Mouse (Mus musculus) small intestine, adult 2 months (tissue): ENCODE measurements at regions not wholly inside any gene's neighbourhood (a gene's known extent, or its start where the extent isn't known, plus 50 kb on each side); places are given as distances from the start of the nearest gene placed in this dataset.

ENCODE experiments used
- H3K27ac ChIP-seq: fragments of 200-500 bp; 2 replicates; pipeline ENCODE4 v1.5.1; 2012; ENCODE audit warnings: low read depth, low read length, control low read depth, inconsistent platforms; ENCODE audit not compliant: insufficient read depth
- H3K27me3 ChIP-seq: fragments of 200-500 bp; 2 replicates; pipeline ENCODE4 v1.6.1; 2012; ENCODE audit warnings: mild to moderate bottlenecking, moderate library complexity, low read length, inconsistent platforms; ENCODE audit not compliant: control insufficient read depth, insufficient read depth
- H3K36me3 ChIP-seq: fragments of 200-500 bp; 2 replicates; pipeline ENCODE4 v1.6.1; 2012; ENCODE audit warnings: mild to moderate bottlenecking, low read length, control low read depth, inconsistent platforms; ENCODE audit not compliant: control insufficient read depth, insufficient read depth
- H3K4me1 ChIP-seq: fragments of 200-500 bp; 2 replicates; pipeline ENCODE4 v1.6.1; 2012; ENCODE audit warnings: low read length, inconsistent platforms, mixed read lengths; ENCODE audit not compliant: control insufficient read depth, insufficient read depth, insufficient read length
- H3K4me3 ChIP-seq: fragments of 200-500 bp; 2 replicates; pipeline ENCODE4 v1.5.1; 2012; ENCODE audit warnings: low read depth, mild to moderate bottlenecking, control low read depth, inconsistent platforms, low read length, moderate library complexity
- CTCF ChIP-seq: fragments of 200-500 bp; IDR thresholded peaks from 2 replicates; pipeline ENCODE4 v1.5.1; 2012; ENCODE audit warnings: low read depth, mild to moderate bottlenecking, control low read depth, inconsistent platforms, low read length, moderate library complexity, mixed read lengths; ENCODE audit not compliant: insufficient replicate concordance, insufficient read length; ENCODE audit errors: extremely low read depth
- POLR2A ChIP-seq: fragments of 200-500 bp; IDR thresholded peaks from 2 replicates; pipeline ENCODE4 v1.6.1; 2012; ENCODE audit warnings: low read depth, mild to moderate bottlenecking, control low read depth, inconsistent platforms, low read length, moderate library complexity
- WGBS: fragments of 180-500 bp; shearing (Covaris S2); methylation state at CpG from one replicate; pipeline ENCODE4 v1.1.7; 2018; 5-methylcytosine and 5-hydroxymethylcytosine counted together

DNA sequence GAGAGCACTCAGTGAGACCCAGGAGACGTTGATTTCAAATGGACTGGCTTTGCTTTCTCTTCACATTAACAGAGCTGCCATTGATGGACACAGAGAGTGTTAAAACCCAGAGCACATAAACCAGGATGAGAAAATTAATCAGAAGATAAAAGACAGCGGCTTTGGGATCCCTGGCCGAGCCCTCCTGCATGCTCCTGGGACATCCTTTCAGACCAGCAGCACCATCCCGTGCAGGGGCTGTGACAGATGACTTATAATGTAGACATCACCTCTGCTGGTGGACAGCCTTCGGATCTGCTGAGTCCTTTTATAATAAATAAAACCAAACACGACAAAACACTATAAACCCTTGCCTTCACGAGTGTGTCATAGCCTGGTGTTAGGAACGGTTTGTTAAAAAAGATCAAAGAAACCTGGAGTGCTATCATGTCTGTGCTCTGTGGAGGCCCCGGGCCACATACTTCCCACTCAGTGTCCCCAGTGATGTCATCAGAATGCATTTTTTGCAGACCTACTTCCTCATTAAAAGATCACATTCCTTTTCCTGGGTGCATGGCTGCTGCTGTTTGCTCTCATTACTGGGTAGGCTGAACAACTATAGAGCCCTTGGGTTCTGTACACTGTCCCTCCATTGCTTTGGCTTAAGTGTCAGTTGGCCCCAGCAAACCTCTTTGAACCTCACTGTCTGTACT lies 130.2 kb upstream of the Serp2 start:
- H3K27ac ChIP-seq, result no peak overlapping the region
- H3K4me3 ChIP-seq, result no peak overlapping the region
- 49% methylated on average over 9 of the region's 9 CpGs for WGBS
- TF ChIP-seq POLR2A (no peak), CTCF (no peak)
- H3K36me3 ChIP-seq, result no peaks in the 10 kb centered on the region
- peaks cover 3% of the 10 kb centered on the region; the same call in 1 of the 2 replicates for H3K4me1 ChIP-seq
- no peaks in the 10 kb centered on the region for H3K27me3 ChIP-seq

DNA sequence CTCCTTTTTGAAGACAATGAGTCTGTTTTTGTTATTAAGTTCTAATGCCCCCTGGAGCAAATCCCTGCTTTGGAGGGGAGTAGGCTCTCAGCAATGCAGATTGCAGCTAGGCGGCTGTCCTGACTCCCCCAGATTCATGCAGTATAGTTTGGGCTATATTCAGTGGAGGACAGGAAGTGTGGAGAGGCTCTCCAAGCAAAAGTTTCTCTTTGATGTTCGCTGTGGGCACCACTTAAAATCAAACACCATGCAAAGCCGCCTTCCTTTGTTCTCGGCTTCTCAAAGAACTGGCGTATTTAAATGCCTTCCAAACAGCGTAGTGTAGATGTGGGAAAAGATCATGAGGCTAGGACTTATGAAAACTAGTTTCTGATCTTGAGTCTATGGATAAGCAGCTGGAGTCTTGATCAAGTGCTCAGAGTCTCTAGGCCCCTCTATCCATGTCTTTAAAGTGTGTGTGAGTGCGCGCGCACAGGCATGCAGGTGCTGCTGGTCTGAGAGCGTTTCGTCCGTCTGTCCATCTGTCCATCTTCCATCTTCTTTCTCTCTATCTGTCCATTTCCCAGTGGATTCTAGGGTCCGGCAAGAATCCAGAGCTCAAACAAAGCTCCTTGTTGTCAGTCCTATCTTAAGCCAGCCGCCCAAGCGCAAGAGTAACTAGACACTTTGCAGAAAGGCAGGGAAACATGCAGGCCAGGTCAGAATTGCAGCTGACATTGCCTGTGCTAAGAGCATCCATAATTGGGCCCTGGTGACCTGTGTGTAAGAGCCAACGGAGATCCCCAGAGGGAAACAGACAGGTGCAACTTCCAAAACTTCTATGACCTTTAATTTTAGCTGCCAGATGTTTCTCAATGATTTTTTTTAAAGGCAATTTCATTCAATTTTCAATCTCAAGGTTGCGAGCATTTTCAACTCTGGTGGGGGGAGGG lies 129.4 kb upstream of the Serp2 start:
- 93% methylated on average over 17 of the region's 17 CpGs for WGBS
- Histone ChIP-seq H3K27ac (no peak overlapping the region), H3K4me1 (peaks cover 9% of the 10 kb centered on the region; the same call in 1 of the 2 replicates), H3K4me3 (no peak overlapping the region), H3K36me3 (no peaks in the 10 kb centered on the region), H3K27me3 (no peaks in the 10 kb centered on the region)
- TF ChIP-seq POLR2A, result no peak
- TF ChIP-seq CTCF, result no peak

DNA sequence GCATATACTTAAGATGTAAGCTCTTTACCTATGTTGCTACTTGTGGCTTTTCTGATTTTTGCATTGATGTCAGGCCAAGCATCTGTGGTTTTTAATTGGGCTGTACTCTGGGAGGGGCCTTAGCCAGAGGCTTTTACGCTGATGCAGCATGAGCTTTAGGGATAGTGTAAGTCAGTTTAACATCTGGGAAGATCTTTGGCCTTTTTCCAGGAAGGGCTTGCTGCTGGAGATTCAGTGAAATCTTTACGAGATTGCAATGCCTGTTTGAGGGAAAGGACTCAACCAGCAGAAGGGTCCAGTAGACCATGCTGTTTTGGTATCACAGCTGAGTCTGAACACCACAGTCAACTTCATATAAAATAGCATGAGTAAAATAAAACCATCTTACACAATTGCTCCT lies 127.6 kb upstream of the Serp2 start:
- Histone ChIP-seq H3K4me1 (peaks cover 11% of the 10 kb centered on the region; the same call in 1 of the 2 replicates), H3K27ac (no peak overlapping the region), H3K36me3 (no peaks in the 10 kb centered on the region), H3K27me3 (no peaks in the 10 kb centered on the region), H3K4me3 (no peak overlapping the region)
- TF ChIP-seq CTCF (no peak), POLR2A (no peak)
- 68% methylated on average over 2 of the region's 2 CpGs for WGBS

DNA sequence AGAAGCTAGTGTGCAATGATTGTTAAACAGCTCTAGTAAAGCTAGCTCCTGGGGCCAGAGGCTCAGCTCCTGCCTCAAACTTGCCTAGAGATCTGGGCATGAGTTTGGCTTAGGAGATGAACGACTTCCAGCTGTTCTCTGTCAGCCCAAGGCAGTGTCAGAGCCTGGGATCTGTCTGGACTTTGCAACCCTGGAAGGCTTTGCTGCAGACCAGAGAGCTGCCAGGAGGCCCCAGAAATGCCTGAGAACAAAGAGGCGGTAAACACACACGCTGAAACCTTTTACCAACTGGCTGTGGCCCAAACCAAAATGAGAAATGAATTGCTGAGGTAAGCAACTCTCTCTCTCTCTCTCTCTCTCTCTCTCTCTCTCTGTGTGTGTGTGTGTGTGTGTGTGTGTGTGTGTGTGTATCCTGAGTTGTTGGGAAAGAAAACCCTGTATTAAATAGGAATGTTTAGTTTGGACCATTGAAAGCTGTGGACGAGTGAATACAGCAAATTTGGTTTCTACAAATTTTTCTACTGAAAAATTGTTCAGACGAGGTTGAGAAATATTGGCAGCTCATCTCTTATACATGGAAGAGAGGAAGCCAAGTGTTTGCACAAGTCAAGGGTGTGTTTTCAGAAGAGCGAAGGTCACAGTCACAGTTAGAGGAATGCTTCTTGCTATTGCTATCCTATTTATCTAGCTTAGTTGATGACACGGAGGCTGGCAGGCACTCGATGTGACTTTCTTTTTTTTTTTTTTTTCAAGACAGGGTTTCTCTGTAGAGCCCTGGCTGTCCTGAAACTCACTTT lies 125.1 kb upstream of the Serp2 start:
- 4% methylated on average over 8 of the region's 8 CpGs for WGBS
- Histone ChIP-seq H3K27me3 (no peaks in the 10 kb centered on the region), H3K4me3 (no peak overlapping the region), H3K36me3 (no peaks in the 10 kb centered on the region), H3K27ac (peak overlapping the region; percentile 86), H3K4me1 (peaks cover 11% of the 10 kb centered on the region; the same call in 1 of the 2 replicates)
- TF ChIP-seq CTCF (no peak), POLR2A (no peak)

DNA sequence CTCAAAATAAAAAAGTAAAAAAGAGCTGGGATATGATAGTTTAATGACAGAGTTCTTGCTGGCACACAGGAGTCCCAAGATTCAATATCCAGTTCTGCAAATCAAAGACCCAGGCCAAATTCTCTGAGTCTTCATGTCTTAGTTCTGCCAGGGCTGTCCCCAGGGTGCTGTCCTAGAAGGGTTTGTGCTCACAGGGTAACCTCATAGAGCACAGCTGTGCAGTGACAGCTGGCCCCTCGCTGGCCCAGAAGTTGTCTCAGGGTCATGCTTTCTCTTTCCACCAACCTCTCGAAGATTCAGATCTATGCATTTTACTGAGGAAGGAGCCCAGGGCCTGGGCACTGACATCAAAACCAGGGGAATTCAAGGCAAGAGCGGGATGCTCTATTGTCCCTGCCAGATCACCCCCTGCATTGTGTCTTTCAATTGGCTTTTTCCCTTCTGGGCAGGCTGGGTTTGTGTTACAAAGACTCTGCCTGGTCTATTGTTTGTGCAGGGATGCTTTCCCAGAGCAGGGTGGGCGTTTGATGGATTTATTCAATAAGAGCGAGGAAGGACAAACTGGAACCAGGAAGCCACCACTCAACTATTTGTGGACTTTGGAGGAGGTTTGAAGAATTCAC lies 121.9 kb upstream of the Serp2 start:
- 81% methylated on average over 5 of the region's 5 CpGs for WGBS
- TF ChIP-seq POLR2A, result no peak
- TF ChIP-seq CTCF, result no peak
- Histone ChIP-seq H3K27ac (no peak overlapping the region), H3K27me3 (no peaks in the 10 kb centered on the region), H3K4me3 (no peak overlapping the region), H3K36me3 (no peaks in the 10 kb centered on the region), H3K4me1 (peaks cover 14% of the 10 kb centered on the region; the same call in 1 of the 2 replicates)

DNA sequence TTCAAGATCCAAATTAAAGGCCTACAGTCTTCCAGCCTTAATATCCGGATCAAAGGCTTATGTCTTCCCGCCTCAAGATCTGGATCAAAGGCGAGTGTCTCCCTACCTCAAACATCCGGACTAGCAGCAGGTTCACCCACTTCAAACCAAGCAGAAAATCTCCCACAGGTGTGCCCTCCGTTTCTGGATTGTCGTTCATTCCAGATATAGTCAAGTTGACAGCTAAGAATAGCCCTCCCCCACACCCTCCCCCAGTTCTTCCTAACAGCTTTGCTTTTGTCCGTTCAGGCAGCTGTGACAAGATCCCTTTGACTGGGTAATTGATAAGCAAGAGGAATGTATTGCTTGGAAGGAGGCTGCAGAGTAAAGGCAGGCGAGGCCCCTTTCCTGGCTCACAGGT lies 118.3 kb upstream of the Serp2 start:
- no peak overlapping the region for H3K4me3 ChIP-seq
- no peak overlapping the region for H3K27ac ChIP-seq
- TF ChIP-seq CTCF, result no peak
- no peak for TF ChIP-seq POLR2A
- H3K4me1 ChIP-seq, result peaks cover 2% of the 10 kb centered on the region; the same call in 1 of the 2 replicates
- no peaks in the 10 kb centered on the region for H3K27me3 ChIP-seq
- no peaks in the 10 kb centered on the region for H3K36me3 ChIP-seq
- 35% methylated on average over 8 of the region's 8 CpGs for WGBS
